Mouse (Mus musculus) E14TG2a.4 (cell line): ENCODE data around the gene Gen1.
A peak's percentile ranks its signal among the peaks of the same experiment; 100 is the strongest.

Experiments
- H3K27me3 ChIP-seq: 2 replicates; pipeline ENCODE4 v1.6.1; 2014; ENCODE audit warnings: low read length, control low read depth; ENCODE audit not compliant: insufficient read depth
- H3K36me3 ChIP-seq: 2 replicates; pipeline ENCODE4 v1.6.1; 2014; ENCODE audit warnings: low read length, control low read depth; ENCODE audit not compliant: insufficient read depth
- H3K4me1 ChIP-seq: replicated peaks from 2 replicates; pipeline ENCODE4 v1.6.1; 2014; ENCODE audit warnings: low read depth, low read length, control low read depth
- H3K4me3 ChIP-seq: replicated peaks from 2 replicates; pipeline ENCODE4 v1.5.1; 2014; ENCODE audit warnings: mild to moderate bottlenecking, low read length
- H3K9me3 ChIP-seq: 2 replicates; pipeline ENCODE4 v1.6.1; 2014; ENCODE audit warnings: low read length, control low read depth
- CTCF ChIP-seq: conservative IDR thresholded peaks from 2 replicates; pipeline ENCODE4 v1.5.1; 2014; ENCODE audit warnings: low read length
- NANOG ChIP-seq: IDR thresholded peaks from 2 replicates; pipeline ENCODE4 v1.6.1; 2014; ENCODE audit warnings: borderline replicate concordance, low read length, mixed read lengths
- POU5F1 ChIP-seq: IDR thresholded peaks from 2 replicates; pipeline ENCODE4 v1.6.1; 2014; ENCODE audit warnings: low read length, borderline replicate concordance

Gene Gen1

GRCm38 (mm10) chr12:11277207-11277606, 11.6 kb upstream of the Gen1 start:
- no peaks in the 10 kb centered on the region for H3K27me3 ChIP-seq
- H3K4me3 ChIP-seq = no peak overlapping the region
- no peaks in the 10 kb centered on the region for H3K9me3 ChIP-seq
- TF ChIP-seq NANOG (no peak), CTCF (no peak), POU5F1 (no peak)
- peaks cover 77% of the 10 kb centered on the region for H3K36me3 ChIP-seq
- no peaks in the 10 kb centered on the region for H3K4me1 ChIP-seq

GRCm38 (mm10) chr12:11276632-11277031, 11.0 kb upstream of the Gen1 start:
- Histone ChIP-seq H3K4me1 (no peaks in the 10 kb centered on the region), H3K9me3 (no peaks in the 10 kb centered on the region), H3K4me3 (no peak overlapping the region), H3K27me3 (no peaks in the 10 kb centered on the region), H3K36me3 (peaks cover 78% of the 10 kb centered on the region)
- TF ChIP-seq NANOG = no peak

GRCm38 (mm10) chr12:11273185-11273584, 7.6 kb upstream of the Gen1 start:
- no peaks in the 10 kb centered on the region for H3K9me3 ChIP-seq
- H3K36me3 ChIP-seq = peaks cover 59% of the 10 kb centered on the region
- no peak for TF ChIP-seq CTCF
- H3K4me1 ChIP-seq = peaks cover 5% of the 10 kb centered on the region
- H3K4me3 ChIP-seq = no peak overlapping the region
- no peaks in the 10 kb centered on the region for H3K27me3 ChIP-seq

- Histone ChIP-seq H3K4me3 (no peak overlapping the region), H3K36me3 (peaks cover 53% of the 10 kb centered on the region), H3K27me3 (no peaks in the 10 kb centered on the region), H3K4me1 (peaks cover 10% of the 10 kb centered on the region), H3K9me3 (no peaks in the 10 kb centered on the region)
- TF ChIP-seq POU5F1 (no peak), NANOG (no peak), CTCF (no peak)
Measured at GRCm38 (mm10) chr12:11272568-11272967, 7.0 kb upstream of the Gen1 start.

- Histone ChIP-seq H3K27me3 (no peaks in the 10 kb centered on the region), H3K4me3 (peak overlapping the region; percentile 95), H3K4me1 (peaks cover 31% of the 10 kb centered on the region), H3K36me3 (peaks cover 15% of the 10 kb centered on the region), H3K9me3 (no peaks in the 10 kb centered on the region)
- TF ChIP-seq NANOG (no peak), CTCF (no peak)
Measured at GRCm38 (mm10) chr12:11267030-11267429, 1.4 kb upstream of the Gen1 start.

- H3K4me3 ChIP-seq = peak overlapping the region; percentile 95
- TF ChIP-seq NANOG (no peak), POU5F1 (no peak), CTCF (no peak)
- peaks cover 31% of the 10 kb centered on the region for H3K4me1 ChIP-seq
- no peaks in the 10 kb centered on the region for H3K27me3 ChIP-seq
- H3K9me3 ChIP-seq = no peaks in the 10 kb centered on the region
- H3K36me3 ChIP-seq = peaks cover 12% of the 10 kb centered on the region
Measured at GRCm38 (mm10) chr12:11266282-11266985, 833 bp upstream of the Gen1 start.

- peaks cover 31% of the 10 kb centered on the region for H3K4me1 ChIP-seq
- H3K9me3 ChIP-seq = no peaks in the 10 kb centered on the region
- peaks cover 9% of the 10 kb centered on the region for H3K36me3 ChIP-seq
- H3K27me3 ChIP-seq = no peaks in the 10 kb centered on the region
- TF ChIP-seq POU5F1 = no peak
- no peak for TF ChIP-seq CTCF
- TF ChIP-seq NANOG = no peak
- peak overlapping the region; percentile 95 for H3K4me3 ChIP-seq
Measured at GRCm38 (mm10) chr12:11264895-11265294, 706 bp downstream of the Gen1 start.

GRCm38 (mm10) chr12:11250322-11250721, 15.3 kb downstream of the Gen1 start:
- TF ChIP-seq POU5F1 (no peak), CTCF (no peak), NANOG (no peak)
- Histone ChIP-seq H3K9me3 (no peaks in the 10 kb centered on the region), H3K4me3 (no peak overlapping the region), H3K36me3 (peaks cover 71% of the 10 kb centered on the region), H3K27me3 (no peaks in the 10 kb centered on the region), H3K4me1 (no peaks in the 10 kb centered on the region)

- H3K27me3 ChIP-seq = no peaks in the 10 kb centered on the region
- H3K9me3 ChIP-seq = no peaks in the 10 kb centered on the region
- H3K4me3 ChIP-seq = no peak overlapping the region
- TF ChIP-seq NANOG = no peak
- TF ChIP-seq CTCF = no peak
- no peak for TF ChIP-seq POU5F1
- peaks cover 77% of the 10 kb centered on the region for H3K36me3 ChIP-seq
- H3K4me1 ChIP-seq = no peaks in the 10 kb centered on the region
Measured at GRCm38 (mm10) chr12:11247460-11247859, 18.1 kb downstream of the Gen1 start.
